Mouse (Mus musculus): ENCODE measurements around the gene Magea2. TPM values are rescaled to one million over a fixed set of nuclear protein-coding genes. Genes with fewer than 3 reads are reported as not detected.
"Not testable (repeated sequence)": the region's sequence is repeated elsewhere in the genome, so short reads cannot be mapped to it uniquely, and the experiment has no call there.

Magea2 gene
- not detected in 2 replicates for polyA plus RNA-seq (2015; fragmentation: Nextera tagmentation; extraction: Ambion mirVana)

DNA sequence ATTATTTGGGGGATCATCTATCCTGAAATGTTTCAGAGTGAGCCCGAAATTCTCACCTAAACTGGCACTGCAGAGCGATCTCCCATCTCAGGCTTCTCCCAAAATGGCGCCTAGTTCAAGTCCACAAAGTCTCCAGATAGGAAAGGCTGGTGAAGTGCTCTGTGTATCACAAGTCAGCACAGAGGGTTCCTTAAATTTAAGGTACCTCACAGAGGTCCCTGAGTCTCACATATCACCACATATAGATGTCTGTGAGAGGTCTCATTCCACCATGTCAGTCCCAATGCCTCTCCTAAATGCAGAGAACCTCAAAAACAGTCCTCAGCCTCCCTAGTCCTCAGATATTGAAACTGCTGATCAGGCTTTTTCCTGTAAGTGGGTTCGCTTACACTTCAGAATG is at the start of gene Magea2:
Gene Magea2 (minus strand): TSS at position 101 of the 400 bp plus-strand sequence.
- ATAC-seq (ENCODE audit: low read depth); H3K4me2 ChIP-seq (ENCODE audit: low read depth, low read length); H3K9me3 ChIP-seq (replicated peaks; ENCODE audit: control insufficient read depth, low read length); H3K9ac ChIP-seq (ENCODE audit: low read depth, low read length); H3K27me3 ChIP-seq (ENCODE audit: control insufficient read depth, insufficient read depth, low read depth, low read length); H3K27ac ChIP-seq (ENCODE audit: low read length); H3K4me1 ChIP-seq (ENCODE audit: control insufficient read depth, low read depth, low read length); H3K4me3 ChIP-seq (ENCODE audit: low read depth, low read length); H3K36me3 ChIP-seq (ENCODE audit: control insufficient read depth, insufficient read depth): not testable (repeated sequence)
- WGBS (ENCODE audit: insufficient replicate concordance), result 56% methylated on average over 3 of the region's 4 CpGs

- not testable (repeated sequence) for H3K9me3 ChIP-seq (replicated peaks; ENCODE audit: control insufficient read depth, low read length); H3K9ac ChIP-seq (ENCODE audit: low read depth, low read length); H3K27me3 ChIP-seq (ENCODE audit: control insufficient read depth, insufficient read depth, low read depth, low read length); H3K4me3 ChIP-seq (ENCODE audit: low read depth, low read length); H3K4me2 ChIP-seq (ENCODE audit: low read depth, low read length); H3K4me1 ChIP-seq (ENCODE audit: control insufficient read depth, low read depth, low read length); ATAC-seq (ENCODE audit: low read depth); H3K27ac ChIP-seq (ENCODE audit: low read length); H3K36me3 ChIP-seq (ENCODE audit: control insufficient read depth, insufficient read depth)
- WGBS (ENCODE audit: insufficient replicate concordance), result 49% methylated on average over 3 of the region's 3 CpGs
Observed at GRCm38 (mm10) chrX:155128312-155128711, 34.8 kb upstream of the Magea2 start, which contains the start of gene Cldn34b2. TSS of gene Cldn34b2 (minus strand) at chrX:155128412.

- Histone ChIP-seq H3K27me3 (ENCODE audit: control insufficient read depth, insufficient read depth, low read depth, low read length) (no peaks in the 10 kb centered on the region), H3K4me3 (ENCODE audit: low read depth, low read length) (no peak overlapping the region), H3K9me3 (replicated peaks; ENCODE audit: control insufficient read depth, low read length) (no peaks in the 10 kb centered on the region), H3K36me3 (ENCODE audit: control insufficient read depth, insufficient read depth) (no peaks in the 10 kb centered on the region), H3K4me1 (ENCODE audit: control insufficient read depth, low read depth, low read length) (no peaks in the 10 kb centered on the region), H3K9ac (ENCODE audit: low read depth, low read length) (no peak overlapping the region), H3K27ac (ENCODE audit: low read length) (no peak overlapping the region), H3K4me2 (ENCODE audit: low read depth, low read length) (no peak overlapping the region)
- no peak for ATAC-seq (ENCODE audit: low read depth)
Observed at GRCm38 (mm10) chrX:155098024-155098423, 4.6 kb upstream of the Magea2 start.

DNA sequence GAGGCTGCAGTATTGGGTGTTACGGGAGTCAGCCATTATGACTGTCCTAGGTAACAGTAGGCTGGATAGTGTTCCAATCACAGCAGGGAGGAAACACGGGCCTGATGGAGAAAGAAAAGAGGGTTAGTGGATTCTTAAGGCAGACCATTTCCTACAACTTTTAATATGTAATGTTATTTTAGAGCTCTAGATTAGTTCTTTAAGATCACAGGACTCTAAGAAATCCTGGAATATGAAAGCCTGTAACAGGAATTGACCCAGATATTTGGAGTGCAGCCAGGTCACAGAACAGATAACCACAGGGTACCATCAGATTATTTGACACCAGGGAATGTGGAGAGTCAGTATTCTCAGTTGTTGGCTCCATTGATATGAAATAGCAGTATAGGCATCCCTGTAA is 3.8 kb downstream of the Magea2 start, which contains the start of gene Magea1:
Gene Magea1 (minus strand): TSS at position 101 of the 400 bp plus-strand sequence.
- not testable (repeated sequence) for H3K27me3 ChIP-seq (ENCODE audit: control insufficient read depth, insufficient read depth, low read depth, low read length)

GRCm38 (mm10) chrX:155063045-155063444 is 30.4 kb downstream of the Magea2 start, which contains the start of gene Magea5:
TSS of gene Magea5 (minus strand) at chrX:155063145.
- not testable (repeated sequence) for H3K4me1 ChIP-seq (ENCODE audit: control insufficient read depth, low read depth, low read length); H3K9me3 ChIP-seq (replicated peaks; ENCODE audit: control insufficient read depth, low read length); H3K4me2 ChIP-seq (ENCODE audit: low read depth, low read length); H3K27ac ChIP-seq (ENCODE audit: low read length); H3K9ac ChIP-seq (ENCODE audit: low read depth, low read length); H3K36me3 ChIP-seq (ENCODE audit: control insufficient read depth, insufficient read depth); H3K4me3 ChIP-seq (ENCODE audit: low read depth, low read length); ATAC-seq (ENCODE audit: low read depth); H3K27me3 ChIP-seq (ENCODE audit: control insufficient read depth, insufficient read depth, low read depth, low read length)
- 61% methylated on average over 15 of the region's 16 CpGs for WGBS (ENCODE audit: insufficient replicate concordance)

More for the DNA sequence above, 3.8 kb downstream of the Magea2 start, which contains the start of gene Magea1:
- H3K27ac ChIP-seq (ENCODE audit: low read length); H3K4me3 ChIP-seq (ENCODE audit: low read depth, low read length); H3K36me3 ChIP-seq (ENCODE audit: control insufficient read depth, insufficient read depth); H3K4me2 ChIP-seq (ENCODE audit: low read depth, low read length); H3K9me3 ChIP-seq (replicated peaks; ENCODE audit: control insufficient read depth, low read length); H3K9ac ChIP-seq (ENCODE audit: low read depth, low read length); ATAC-seq (ENCODE audit: low read depth); H3K4me1 ChIP-seq (ENCODE audit: control insufficient read depth, low read depth, low read length): not testable (repeated sequence)
- 63% methylated on average over 1 of the region's 2 CpGs for WGBS (ENCODE audit: insufficient replicate concordance)

DNA sequence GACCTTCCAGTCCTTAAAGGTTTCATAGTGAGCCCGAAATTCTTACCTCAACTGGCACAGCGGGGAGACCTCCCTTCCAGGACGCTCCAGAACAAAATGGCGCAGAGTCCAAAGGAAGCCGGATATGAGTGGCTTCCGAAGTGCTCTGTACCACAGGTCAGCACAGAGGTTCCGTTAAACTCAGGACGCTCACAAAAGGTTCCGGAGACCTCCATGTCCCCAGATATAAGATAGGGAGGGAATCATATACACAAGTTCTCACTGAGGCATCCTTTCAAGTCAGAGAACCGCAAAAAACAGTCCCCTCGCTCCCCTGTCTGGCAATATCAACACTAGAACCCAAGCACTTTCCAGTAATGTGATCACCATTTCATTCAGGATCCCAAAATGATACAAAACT is 97.7 kb downstream of the Magea2 start, which contains the start of gene Magea8:
Gene Magea8 (minus strand): TSS at position 101 of the 400 bp plus-strand sequence.
- not testable (repeated sequence) for H3K27me3 ChIP-seq (ENCODE audit: control insufficient read depth, insufficient read depth, low read depth, low read length); ATAC-seq (ENCODE audit: low read depth); H3K4me1 ChIP-seq (ENCODE audit: control insufficient read depth, low read depth, low read length)

More for the DNA sequence above, 97.7 kb downstream of the Magea2 start, which contains the start of gene Magea8:
- 74% methylated on average over 9 of the region's 11 CpGs for WGBS (ENCODE audit: insufficient replicate concordance)
- H3K27ac ChIP-seq (ENCODE audit: low read length); H3K4me2 ChIP-seq (ENCODE audit: low read depth, low read length); H3K9ac ChIP-seq (ENCODE audit: low read depth, low read length); H3K4me3 ChIP-seq (ENCODE audit: low read depth, low read length); H3K36me3 ChIP-seq (ENCODE audit: control insufficient read depth, insufficient read depth); H3K9me3 ChIP-seq (replicated peaks; ENCODE audit: control insufficient read depth, low read length): not testable (repeated sequence)

Other genes with a start within 250 kb of the Magea2 start
- not detected in 2 replicates for gene Cldn34b1, start 203.4 kb downstream of the Magea2 start, polyA plus RNA-seq (2015; fragmentation: Nextera tagmentation; extraction: Ambion mirVana)
- not detected in 2 replicates for gene Magea6, start 157.7 kb downstream of the Magea2 start, polyA plus RNA-seq (2015; fragmentation: Nextera tagmentation; extraction: Ambion mirVana)
- not detected in 2 replicates for gene Magea3, start 144.2 kb downstream of the Magea2 start, polyA plus RNA-seq (2015; fragmentation: Nextera tagmentation; extraction: Ambion mirVana)
- not detected in 2 replicates for gene Magea8, start 97.8 kb downstream of the Magea2 start, polyA plus RNA-seq (2015; fragmentation: Nextera tagmentation; extraction: Ambion mirVana)
- gene Magea5, start 30.5 kb downstream of the Magea2 start, polyA plus RNA-seq (2015; fragmentation: Nextera tagmentation; extraction: Ambion mirVana), result not detected in 2 replicates
- gene Magea1, start 3.9 kb downstream of the Magea2 start, polyA plus RNA-seq (2015; fragmentation: Nextera tagmentation; extraction: Ambion mirVana), result not detected in 2 replicates
- gene Cldn34b2, start 34.7 kb upstream of the Magea2 start, polyA plus RNA-seq (2015; fragmentation: Nextera tagmentation; extraction: Ambion mirVana), result not detected in 2 replicates
- 104 and 110 TPM in 2 replicates for gene Sat1, start 122.8 kb upstream of the Magea2 start, polyA plus RNA-seq (2015; fragmentation: Nextera tagmentation; extraction: Ambion mirVana)
- gene Acot9, start 168.8 kb upstream of the Magea2 start, polyA plus RNA-seq (2015; fragmentation: Nextera tagmentation; extraction: Ambion mirVana), result 9.9 and 11.0 TPM in 2 replicates
- 220 and 229 TPM in 2 replicates for gene Prdx4, start 247.1 kb upstream of the Magea2 start, polyA plus RNA-seq (2015; fragmentation: Nextera tagmentation; extraction: Ambion mirVana)

All from liver, embryonic 16.5 days (tissue).